Mouse (Mus musculus) liver, adult 2 months (tissue): Measurements from ENCODE around the gene Tcerg1l.

Source experiments
- CTCF ChIP-seq: fragments of 200-500 bp; IDR thresholded peaks from 2 replicates; pipeline ENCODE4 v1.5.1; 2011; ENCODE audit warnings: low read depth, low read length, control low read depth
- POLR2A ChIP-seq: fragments of 200-500 bp; IDR thresholded peaks from 2 replicates; pipeline ENCODE4 v1.6.1; 2011; ENCODE audit warnings: low read length, control low read depth; ENCODE audit not compliant: insufficient read depth; ENCODE audit errors: extremely low read depth

- TF ChIP-seq CTCF (no peak), POLR2A (no peak)
Measured at GRCm38 (mm10) chr7:138267976-138268646, 129.4 kb downstream of the Tcerg1l start.
